ENCODE assay signal across 8 mouse cellular contexts in the genomic region with DNA sequence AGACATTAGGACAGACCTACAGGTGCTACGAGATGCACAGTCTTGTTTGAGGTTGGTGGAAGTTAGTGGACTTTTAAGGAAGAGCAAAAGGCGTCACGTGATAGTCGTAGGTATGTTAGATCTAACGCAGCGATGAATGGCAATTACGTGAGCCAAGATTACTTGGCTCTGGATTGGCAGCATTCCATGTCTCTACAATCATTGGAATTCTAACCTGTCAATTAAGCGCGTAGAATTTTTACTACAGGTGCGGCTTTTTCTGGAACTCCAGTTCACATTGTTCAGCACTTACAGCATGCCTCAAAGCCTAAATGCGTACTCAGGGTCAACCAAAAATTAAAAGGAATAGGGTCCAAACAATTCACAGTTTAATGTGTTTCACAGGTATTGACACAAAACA. TPM values are rescaled to one million over a fixed set of nuclear protein-coding genes. Genes with fewer than 3 reads are reported as not detected.
DNase-seq lines count a peak whose midpoint lies in the region; ATAC-seq and TF ChIP-seq lines count a peak whose summit lies in the region.

No protein-coding gene starts in this region.

- H3K36me3 ChIP-seq in erythroblast, embryonic 14.5 days (ENCODE audit: control insufficient read depth) = peaks cover 18% of the 10 kb centered on the region
- peaks cover 18% of the 10 kb centered on the region for H3K36me3 ChIP-seq in forebrain, embryonic 10.5 days (replicated peaks)
- no peaks in the 10 kb centered on the region for H3K36me3 ChIP-seq in kidney, postnatal 0 days (ENCODE audit: insufficient read depth, low read length)
- peaks cover 16% of the 10 kb centered on the region for H3K36me3 ChIP-seq in midbrain, embryonic 10.5 days
- H3K36me3 ChIP-seq in thymus, adult 2 months (ENCODE audit: control insufficient read depth, insufficient read depth, low read length) = no peaks in the 10 kb centered on the region

- peaks cover 32% of the 10 kb centered on the region for H3K4me1 ChIP-seq in erythroblast, embryonic 14.5 days (ENCODE audit: control insufficient read depth)
- H3K4me1 ChIP-seq in forebrain, embryonic 10.5 days = peaks cover 26% of the 10 kb centered on the region
- no peaks in the 10 kb centered on the region for H3K4me1 ChIP-seq in kidney, postnatal 0 days (replicated peaks; ENCODE audit: insufficient read depth, low read length)
- peaks cover 24% of the 10 kb centered on the region for H3K4me1 ChIP-seq in midbrain, embryonic 10.5 days
- no peaks in the 10 kb centered on the region for H3K4me1 ChIP-seq in thymus, adult 2 months (replicated peaks; ENCODE audit: control insufficient read depth, insufficient read depth, low read length)

- TF ChIP-seq CTCF in kidney, postnatal 0 days (IDR thresholded peaks at IDR 0.05; ENCODE audit: low read depth) = no peak
- no peak for TF ChIP-seq CTCF in thymus, adult 2 months (IDR thresholded peaks at IDR 0.05; ENCODE audit: borderline replicate concordance, control insufficient read depth, extremely low read depth, insufficient read depth, low read length, poor library complexity)

- ATAC-seq in erythroblast, adult 5-6 weeks (replicated peaks; ENCODE audit: low FRiP score, poor library complexity, severe bottlenecking) = no peak
- ATAC-seq in kidney, postnatal 0 days (replicated peaks; ENCODE audit: low FRiP score, low read depth) = no peak

- H3K9me3 ChIP-seq in erythroblast, embryonic 14.5 days (ENCODE audit: control insufficient read depth, low read length) = no peaks in the 10 kb centered on the region
- H3K9me3 ChIP-seq in forebrain, embryonic 10.5 days = no peaks in the 10 kb centered on the region
- no peaks in the 10 kb centered on the region for H3K9me3 ChIP-seq in kidney, postnatal 0 days (replicated peaks; ENCODE audit: low read length)
- no peaks in the 10 kb centered on the region for H3K9me3 ChIP-seq in midbrain, embryonic 10.5 days (replicated peaks)

- no peak overlapping the region for H3K9ac ChIP-seq in kidney, postnatal 0 days (ENCODE audit: low read depth, low read length)

- peak overlapping the region; percentile 85 for H3K4me2 ChIP-seq in kidney, postnatal 0 days (ENCODE audit: low read length)

- DNase-seq in forebrain, embryonic 10.5 days (ENCODE audit: extremely low spot score, low spot score) = no peak
- DNase-seq in kidney, postnatal 0 days (ENCODE audit: low spot score) = no peak
- no peak for DNase-seq in midbrain, embryonic 10.5 days (ENCODE audit: low spot score)
- DNase-seq in thymus, adult 2 months = no peak
- no peak for DNase-seq in frontal cortex, adult 2 months (ENCODE audit: extremely low spot score in 1 of 2, low spot score in 1 of 2)
- no peak for DNase-seq in adrenal gland, postnatal 14 days

- no peak for TF ChIP-seq POLR2A in thymus, adult 2 months (IDR thresholded peaks at IDR 0.05; ENCODE audit: control insufficient read depth, extremely low read depth, insufficient read depth, low read length, poor library complexity)

- H3K27ac ChIP-seq in forebrain, embryonic 10.5 days = peak overlapping the region; percentile 92
- H3K27ac ChIP-seq in kidney, postnatal 0 days = no peak overlapping the region
- H3K27ac ChIP-seq in midbrain, embryonic 10.5 days (replicated peaks) = peak overlapping the region; percentile 89
- no peak overlapping the region for H3K27ac ChIP-seq in thymus, adult 2 months (ENCODE audit: control insufficient read depth, insufficient read depth, low read length)

- WGBS in forebrain, embryonic 10.5 days = 88% methylated on average over 11 of the region's 11 CpGs
- 72% methylated on average over 11 of the region's 11 CpGs for WGBS in kidney, postnatal 0 days
- WGBS in midbrain, embryonic 10.5 days = 85% methylated on average over 11 of the region's 11 CpGs
- WGBS in thymus, adult 2 months = 89% methylated on average over 11 of the region's 11 CpGs

- H3K4me3 ChIP-seq in erythroblast, embryonic 14.5 days (replicated peaks) = peak overlapping the region; percentile 74
- peak overlapping the region; percentile 80 for H3K4me3 ChIP-seq in forebrain, embryonic 10.5 days
- peak overlapping the region; percentile 76; the same call in 1 of the 2 replicates for H3K4me3 ChIP-seq in kidney, postnatal 0 days (replicated peaks; ENCODE audit: low read depth, low read length)
- H3K4me3 ChIP-seq in midbrain, embryonic 10.5 days = peak overlapping the region; percentile 83
- H3K4me3 ChIP-seq in thymus, adult 2 months (ENCODE audit: control insufficient read depth, insufficient read depth, low read length) = no peak overlapping the region

- H3K27me3 ChIP-seq in erythroblast, embryonic 14.5 days (ENCODE audit: control insufficient read depth) = no peaks in the 10 kb centered on the region; the same call in 1 of the 2 replicates
- H3K27me3 ChIP-seq in forebrain, embryonic 10.5 days (ENCODE audit: poor library complexity, severe bottlenecking) = no peaks in the 10 kb centered on the region
- H3K27me3 ChIP-seq in kidney, postnatal 0 days (ENCODE audit: insufficient read depth, low read length) = no peaks in the 10 kb centered on the region
- no peaks in the 10 kb centered on the region for H3K27me3 ChIP-seq in midbrain, embryonic 10.5 days (ENCODE audit: low read depth, poor library complexity, severe bottlenecking)
- H3K27me3 ChIP-seq in thymus, adult 2 months (ENCODE audit: control insufficient read depth, insufficient read depth, low read length) = no peaks in the 10 kb centered on the region

RNA-seq across cellular contexts. Expression of a gene that starts 0.7 kb away (rescaled TPM):
- 3.1 and 3.4 TPM in 2 replicates for polyA plus RNA-seq in erythroblast, embryonic 14.5 days (2012)
- 44.7 and 58.8 TPM in 2 replicates for total RNA-seq in erythroblast, adult 5-6 weeks (2015; ENCODE audit: low replicate concordance)
- 129 and 132 TPM in 2 replicates for total RNA-seq in erythroblast, adult 5-6 weeks (2017; ENCODE audit: low replicate concordance)
- 12.7 and 14.0 TPM in 2 replicates for polyA plus RNA-seq in forebrain, embryonic 10.5 days (2016; fragmentation: Nextera tagmentation; extraction: Ambion mirVana)
- polyA plus RNA-seq in kidney, postnatal 0 days (2015; fragmentation: Nextera tagmentation; extraction: Ambion mirVana) = 2.9 and 3.1 TPM in 2 replicates
- polyA plus RNA-seq in midbrain, embryonic 10.5 days (2016; fragmentation: Nextera tagmentation; extraction: Ambion mirVana) = 10.5 and 12.1 TPM in 2 replicates
- polyA plus RNA-seq in thymus, adult 2 months (2012; rRNA removed) = 2.2 and 3.3 TPM in 2 replicates
- polyA plus RNA-seq in frontal cortex, adult 2 months (2012; rRNA removed) = 4.4 and 4.5 TPM in 2 replicates
- 8.5 and 8.6 TPM in 2 replicates for total RNA-seq in adrenal gland, postnatal 14 days (2021)

Comparison
In these comparisons a context has a peak if more than half of its experiments do, and no peak if none do; other contexts are left out.
1. H3K27ac ChIP-seq: peak in forebrain, embryonic 10.5 days (single experiment) and midbrain, embryonic 10.5 days (single experiment); none in kidney, postnatal 0 days (single experiment) and thymus, adult 2 months (single experiment).